Mouse (Mus musculus): ENCODE data around the gene Arhgap42. TPM values are rescaled to one million over a fixed set of nuclear protein-coding genes. Genes with fewer than 3 reads are reported as not detected.

The Arhgap42 gene
- polyA plus RNA-seq, 1 experiment = not detected

GRCm38 (mm10) chr9:9218301-9218700 lies 20.6 kb downstream of the Arhgap42 start:
- no peaks in the 10 kb centered on the region for H3K4me1 ChIP-seq (ENCODE audit: control insufficient read depth, insufficient read depth, low read length)
- no peak overlapping the region for H3K27ac ChIP-seq (ENCODE audit: insufficient read depth, low read depth, low read length)
- TF ChIP-seq POLR2A (IDR thresholded peaks at IDR 0.05; ENCODE audit: insufficient read depth, low read depth, low read length) = no peak
- no peak for TF ChIP-seq CTCF (IDR thresholded peaks at IDR 0.05; ENCODE audit: insufficient read depth, low read depth, low read length)
- 82% methylated on average over 2 of the region's 2 CpGs for WGBS
- H3K4me3 ChIP-seq (ENCODE audit: insufficient read depth, low read depth, low read length) = no peak overlapping the region

- Histone ChIP-seq H3K27ac (ENCODE audit: insufficient read depth, low read depth, low read length) (no peak overlapping the region), H3K4me1 (ENCODE audit: control insufficient read depth, insufficient read depth, low read length) (no peaks in the 10 kb centered on the region), H3K4me3 (ENCODE audit: insufficient read depth, low read depth, low read length) (no peak overlapping the region)
- TF ChIP-seq CTCF (IDR thresholded peaks at IDR 0.05; ENCODE audit: insufficient read depth, low read depth, low read length) (no peak), POLR2A (IDR thresholded peaks at IDR 0.05; ENCODE audit: insufficient read depth, low read depth, low read length) (no peak)
- 80% methylated on average over 5 of the region's 5 CpGs for WGBS
Observed at GRCm38 (mm10) chr9:9214849-9215248, 24.1 kb downstream of the Arhgap42 start.

- no peak overlapping the region for H3K27ac ChIP-seq (ENCODE audit: insufficient read depth, low read depth, low read length)
- H3K4me1 ChIP-seq (ENCODE audit: control insufficient read depth, insufficient read depth, low read length) = no peaks in the 10 kb centered on the region
- no peak overlapping the region for H3K4me3 ChIP-seq (ENCODE audit: insufficient read depth, low read depth, low read length)
- TF ChIP-seq POLR2A (IDR thresholded peaks at IDR 0.05; ENCODE audit: insufficient read depth, low read depth, low read length) = no peak
- no peak for TF ChIP-seq CTCF (IDR thresholded peaks at IDR 0.05; ENCODE audit: insufficient read depth, low read depth, low read length)
Observed at GRCm38 (mm10) chr9:9214296-9214695, 24.6 kb downstream of the Arhgap42 start.

GRCm38 (mm10) chr9:9211411-9212087 lies 27.4 kb downstream of the Arhgap42 start:
- H3K27ac ChIP-seq (ENCODE audit: insufficient read depth, low read depth, low read length) = no peak overlapping the region
- WGBS = 89% methylated on average over 3 of the region's 3 CpGs
- H3K4me1 ChIP-seq (ENCODE audit: control insufficient read depth, insufficient read depth, low read length) = no peaks in the 10 kb centered on the region
- no peak overlapping the region for H3K4me3 ChIP-seq (ENCODE audit: insufficient read depth, low read depth, low read length)
- TF ChIP-seq POLR2A (IDR thresholded peaks at IDR 0.05; ENCODE audit: insufficient read depth, low read depth, low read length) (no peak), CTCF (IDR thresholded peaks at IDR 0.05; ENCODE audit: insufficient read depth, low read depth, low read length) (no peak)

- Histone ChIP-seq H3K4me3 (ENCODE audit: insufficient read depth, low read depth, low read length) (no peak overlapping the region), H3K27ac (ENCODE audit: insufficient read depth, low read depth, low read length) (no peak overlapping the region), H3K4me1 (ENCODE audit: control insufficient read depth, insufficient read depth, low read length) (no peaks in the 10 kb centered on the region)
- WGBS = 81% methylated on average over 2 of the region's 2 CpGs
- TF ChIP-seq POLR2A (IDR thresholded peaks at IDR 0.05; ENCODE audit: insufficient read depth, low read depth, low read length) (no peak), CTCF (IDR thresholded peaks at IDR 0.05; ENCODE audit: insufficient read depth, low read depth, low read length) (no peak)
Observed at GRCm38 (mm10) chr9:9210464-9210863, 28.4 kb downstream of the Arhgap42 start.

- no peak overlapping the region for H3K4me3 ChIP-seq (ENCODE audit: insufficient read depth, low read depth, low read length)
- no peak for TF ChIP-seq CTCF (IDR thresholded peaks at IDR 0.05; ENCODE audit: insufficient read depth, low read depth, low read length)
- no peak for TF ChIP-seq POLR2A (IDR thresholded peaks at IDR 0.05; ENCODE audit: insufficient read depth, low read depth, low read length)
- H3K27ac ChIP-seq (ENCODE audit: insufficient read depth, low read depth, low read length) = no peak overlapping the region
- H3K4me1 ChIP-seq (ENCODE audit: control insufficient read depth, insufficient read depth, low read length) = no peaks in the 10 kb centered on the region
Observed at GRCm38 (mm10) chr9:9208205-9208604, 30.7 kb downstream of the Arhgap42 start.

GRCm38 (mm10) chr9:9207251-9207650 lies 31.6 kb downstream of the Arhgap42 start:
- Histone ChIP-seq H3K4me3 (ENCODE audit: insufficient read depth, low read depth, low read length) (no peak overlapping the region), H3K27ac (ENCODE audit: insufficient read depth, low read depth, low read length) (no peak overlapping the region), H3K4me1 (ENCODE audit: control insufficient read depth, insufficient read depth, low read length) (no peaks in the 10 kb centered on the region)
- 76% methylated on average over 4 of the region's 4 CpGs for WGBS
- TF ChIP-seq CTCF (IDR thresholded peaks at IDR 0.05; ENCODE audit: insufficient read depth, low read depth, low read length) = no peak
- no peak for TF ChIP-seq POLR2A (IDR thresholded peaks at IDR 0.05; ENCODE audit: insufficient read depth, low read depth, low read length)

GRCm38 (mm10) chr9:9200827-9201388 lies 38.0 kb downstream of the Arhgap42 start:
- H3K4me1 ChIP-seq (ENCODE audit: control insufficient read depth, insufficient read depth, low read length) = no peaks in the 10 kb centered on the region
- WGBS = 88% methylated on average over 8 of the region's 8 CpGs
- TF ChIP-seq POLR2A (IDR thresholded peaks at IDR 0.05; ENCODE audit: insufficient read depth, low read depth, low read length) (no peak), CTCF (IDR thresholded peaks at IDR 0.05; ENCODE audit: insufficient read depth, low read depth, low read length) (no peak)
- no peak overlapping the region for H3K27ac ChIP-seq (ENCODE audit: insufficient read depth, low read depth, low read length)
- no peak overlapping the region for H3K4me3 ChIP-seq (ENCODE audit: insufficient read depth, low read depth, low read length)

- H3K4me1 ChIP-seq (ENCODE audit: control insufficient read depth, insufficient read depth, low read length) = no peaks in the 10 kb centered on the region
- no peak overlapping the region for H3K27ac ChIP-seq (ENCODE audit: insufficient read depth, low read depth, low read length)
- no peak overlapping the region for H3K4me3 ChIP-seq (ENCODE audit: insufficient read depth, low read depth, low read length)
- WGBS = 84% methylated on average over 8 of the region's 8 CpGs
- TF ChIP-seq CTCF (IDR thresholded peaks at IDR 0.05; ENCODE audit: insufficient read depth, low read depth, low read length) = no peak
- TF ChIP-seq POLR2A (IDR thresholded peaks at IDR 0.05; ENCODE audit: insufficient read depth, low read depth, low read length) = no peak
Observed at GRCm38 (mm10) chr9:9199170-9199841, 39.6 kb downstream of the Arhgap42 start.
